ENCODE assay signal across 19 mouse cellular contexts in genomic region chr14:33449296-33449840, GRCm38 (mm10). TPM values are rescaled to one million over a fixed set of nuclear protein-coding genes. Genes with fewer than 3 reads are reported as not detected.
"Had no signal": no experiment of that assay in that cellular context is flagged by ENCODE, and none has a peak within 500 bp of the region (broad histone marks: within the 10 kb centered on the region; RNA-seq: fewer than 3 reads in every experiment).

No protein-coding gene starts in this region.

- DNase-seq: kidney, adult 8-10 months; kidney, postnatal 10 days; kidney, postnatal 36 days; liver; lung, adult 18-20 months; right cerebral cortex, adult 18-20 months; right cerebral cortex, postnatal 14 days; right cerebral cortex, postnatal 4 days; thymus, adult 18-20 months; thymus, postnatal 36 days had no signal

RNA-seq across cellular contexts. Expression of gene Frmpd2, which starts 22.1 kb away (rescaled TPM):
- total RNA-seq: megakaryocyte, adult 5-6 weeks had no signal
- polyA plus RNA-seq: limb, embryonic 10.5 days; limb, embryonic 13.5 days; liver, embryonic 12.5 days; liver, embryonic 15.5 days; macrophage; midbrain, embryonic 12.5 days; neural tube, embryonic 12.5 days; neural tube, embryonic 15.5 days had no signal
